Mouse (Mus musculus): ENCODE results near the gene 2010300C02Rik. TPM values are rescaled to one million over a fixed set of nuclear protein-coding genes. Genes with fewer than 3 reads are reported as not detected.
A peak's percentile ranks its signal among the peaks of the same experiment; 100 is the strongest.

The 2010300C02Rik gene
- polyA plus RNA-seq, 1 experiment from 2014 or later, result 3.5 TPM

DNA sequence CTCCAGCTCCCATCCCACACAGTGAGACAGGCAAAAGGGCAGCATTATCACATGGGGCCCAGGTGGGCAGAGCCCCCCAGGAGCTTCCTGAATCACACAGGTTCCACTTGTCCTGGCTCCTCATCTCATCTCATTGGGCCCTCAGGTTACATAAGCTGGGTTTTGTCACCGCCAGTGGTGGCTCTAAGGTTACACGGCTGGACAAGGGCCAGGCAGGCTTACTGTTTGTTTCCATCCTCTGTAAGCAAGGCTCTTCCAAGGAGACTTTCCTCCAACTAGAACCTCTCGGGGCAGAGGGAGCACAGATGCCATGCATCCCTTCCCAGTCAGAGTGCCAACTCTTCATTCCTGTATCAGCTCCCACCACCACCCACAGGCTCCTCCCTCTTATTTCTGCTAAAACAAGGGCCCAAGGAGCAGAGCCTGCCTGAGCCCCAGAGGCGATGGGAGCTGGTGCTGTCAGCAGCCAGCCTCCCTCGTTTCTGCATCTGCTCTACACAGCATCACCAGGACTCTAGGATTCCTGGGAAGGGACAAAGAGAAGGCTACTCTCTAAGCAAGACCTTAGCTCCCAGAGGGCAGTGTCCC is 20.9 kb downstream of the 2010300C02Rik start:
- no peaks in the 10 kb centered on the region for H3K27me3 ChIP-seq (ENCODE audit: control insufficient read depth, insufficient read depth, low read length)
- H3K4me3 ChIP-seq (ENCODE audit: low read depth, low read length), result no peak overlapping the region
- no peaks in the 10 kb centered on the region for H3K9me3 ChIP-seq (ENCODE audit: control insufficient read depth, low read length)
- no peak overlapping the region for H3K27ac ChIP-seq (ENCODE audit: low read depth, low read length)
- 78% methylated on average over 5 of the region's 5 CpGs for WGBS
- H3K4me2 ChIP-seq (ENCODE audit: low read depth, low read length), result no peak overlapping the region
- no peak for ATAC-seq (ENCODE audit: low read depth)
- H3K4me1 ChIP-seq (ENCODE audit: control insufficient read depth, insufficient read depth, low read length), result no peaks in the 10 kb centered on the region
- H3K36me3 ChIP-seq (ENCODE audit: control insufficient read depth, insufficient read depth, low read length), result no peaks in the 10 kb centered on the region
- no peak overlapping the region for H3K9ac ChIP-seq (replicated peaks; ENCODE audit: low read depth, low read length)

DNA sequence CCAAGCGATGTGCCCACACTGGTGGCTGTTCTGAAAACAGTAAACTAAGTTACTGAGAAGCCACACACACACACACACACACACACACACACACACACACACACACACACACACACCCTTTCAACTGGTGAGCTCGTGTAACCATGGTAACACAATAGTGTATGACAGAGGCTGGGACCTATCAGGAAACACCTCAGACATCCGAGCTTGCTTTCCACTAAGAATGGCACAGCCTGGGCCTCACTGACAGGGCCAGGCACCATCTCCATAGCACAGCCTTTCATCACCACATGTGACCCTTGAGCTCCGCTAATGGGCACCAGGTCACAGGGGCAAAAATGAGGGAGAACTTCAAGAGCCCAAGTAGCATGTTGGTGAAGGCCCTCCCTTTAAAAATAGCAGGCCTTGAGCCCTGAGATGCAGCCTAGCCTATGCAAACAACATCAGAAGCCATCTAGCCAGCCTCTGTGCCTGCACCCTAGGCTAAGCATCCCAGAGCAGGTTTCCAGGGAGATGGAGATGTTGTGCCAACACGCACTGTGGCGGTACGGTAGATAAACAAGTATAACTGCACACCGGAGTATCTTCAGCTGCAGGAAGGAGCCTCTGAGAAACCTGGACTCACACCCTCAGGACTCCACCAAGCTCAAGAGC is 21.6 kb downstream of the 2010300C02Rik start:
- ATAC-seq (ENCODE audit: low read depth), result peak; percentile 38; the same call in 1 of the 2 replicates
- H3K4me3 ChIP-seq (ENCODE audit: low read depth, low read length), result no peak overlapping the region
- no peaks in the 10 kb centered on the region for H3K27me3 ChIP-seq (ENCODE audit: control insufficient read depth, insufficient read depth, low read length)
- H3K9ac ChIP-seq (replicated peaks; ENCODE audit: low read depth, low read length), result no peak overlapping the region
- H3K27ac ChIP-seq (ENCODE audit: low read depth, low read length), result no peak overlapping the region
- no peaks in the 10 kb centered on the region for H3K36me3 ChIP-seq (ENCODE audit: control insufficient read depth, insufficient read depth, low read length)
- 70% methylated on average over 8 of the region's 8 CpGs for WGBS
- no peaks in the 10 kb centered on the region for H3K9me3 ChIP-seq (ENCODE audit: control insufficient read depth, low read length)
- no peak overlapping the region for H3K4me2 ChIP-seq (ENCODE audit: low read depth, low read length)
- no peaks in the 10 kb centered on the region for H3K4me1 ChIP-seq (ENCODE audit: control insufficient read depth, insufficient read depth, low read length)

DNA sequence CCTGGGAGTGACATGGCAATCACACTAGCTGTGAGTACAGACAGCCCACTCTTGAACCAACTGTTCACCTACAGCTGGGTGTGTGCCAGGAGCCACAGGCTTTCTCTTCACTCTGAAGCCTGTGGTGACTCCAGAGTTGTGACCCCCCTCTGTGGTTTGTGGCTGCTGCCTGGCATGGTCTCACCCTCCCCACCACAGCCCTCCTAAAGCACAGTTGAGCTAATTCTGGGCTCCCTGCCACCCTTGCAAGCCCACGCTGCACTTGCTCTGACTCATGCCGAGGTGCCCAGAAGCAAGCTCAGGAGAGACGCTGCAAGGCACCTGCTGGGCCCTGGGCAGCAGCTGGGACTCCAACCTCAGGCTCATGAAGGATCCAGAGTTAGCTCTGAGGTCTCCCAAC is 23.0 kb downstream of the 2010300C02Rik start:
- Histone ChIP-seq H3K36me3 (ENCODE audit: control insufficient read depth, insufficient read depth, low read length) (no peaks in the 10 kb centered on the region), H3K4me1 (ENCODE audit: control insufficient read depth, insufficient read depth, low read length) (no peaks in the 10 kb centered on the region), H3K4me3 (ENCODE audit: low read depth, low read length) (no peak overlapping the region), H3K9ac (replicated peaks; ENCODE audit: low read depth, low read length) (no peak overlapping the region), H3K9me3 (ENCODE audit: control insufficient read depth, low read length) (no peaks in the 10 kb centered on the region), H3K27me3 (ENCODE audit: control insufficient read depth, insufficient read depth, low read length) (no peaks in the 10 kb centered on the region), H3K27ac (ENCODE audit: low read depth, low read length) (no peak overlapping the region), H3K4me2 (ENCODE audit: low read depth, low read length) (no peak overlapping the region)
- WGBS, result 73% methylated on average over 3 of the region's 3 CpGs
- ATAC-seq (ENCODE audit: low read depth), result no peak

- no peak overlapping the region for H3K4me3 ChIP-seq (ENCODE audit: low read depth, low read length)
- H3K27ac ChIP-seq (ENCODE audit: low read depth, low read length), result no peak overlapping the region
- no peaks in the 10 kb centered on the region for H3K9me3 ChIP-seq (ENCODE audit: control insufficient read depth, low read length)
- WGBS, result 92% methylated on average over 9 of the region's 9 CpGs
- H3K36me3 ChIP-seq (ENCODE audit: control insufficient read depth, insufficient read depth, low read length), result no peaks in the 10 kb centered on the region
- no peak overlapping the region for H3K4me2 ChIP-seq (ENCODE audit: low read depth, low read length)
- no peak overlapping the region for H3K9ac ChIP-seq (replicated peaks; ENCODE audit: low read depth, low read length)
- no peak for ATAC-seq (ENCODE audit: low read depth)
- H3K27me3 ChIP-seq (ENCODE audit: control insufficient read depth, insufficient read depth, low read length), result no peaks in the 10 kb centered on the region
- H3K4me1 ChIP-seq (ENCODE audit: control insufficient read depth, insufficient read depth, low read length), result no peaks in the 10 kb centered on the region
These were observed 24.2 kb downstream of the 2010300C02Rik start for GRCm38 (mm10) chr1:37695732-37696131.

DNA sequence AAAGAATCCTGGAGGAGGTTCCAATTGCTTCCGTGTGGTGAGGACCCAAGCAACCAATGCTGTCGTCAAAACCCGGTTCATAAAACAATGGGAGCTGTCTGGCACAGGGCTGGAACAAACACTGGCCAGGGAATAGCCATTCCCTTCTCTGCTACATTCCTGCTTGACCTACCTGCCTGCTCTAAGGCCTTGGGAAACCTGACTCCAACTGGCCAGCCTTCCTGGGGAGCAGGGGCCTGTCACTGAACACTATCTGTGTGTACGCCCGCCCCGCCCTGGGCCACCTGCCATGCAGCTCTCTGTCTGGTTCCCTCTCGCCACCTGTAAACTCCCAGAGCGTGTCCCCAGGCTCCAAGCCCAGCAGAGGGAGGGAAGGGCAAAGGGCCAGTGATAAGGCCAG is 25.5 kb downstream of the 2010300C02Rik start:
- ATAC-seq (ENCODE audit: low read depth), result no peak
- 29% methylated on average over 8 of the region's 8 CpGs for WGBS
- Histone ChIP-seq H3K27ac (ENCODE audit: low read depth, low read length) (no peak overlapping the region), H3K4me1 (ENCODE audit: control insufficient read depth, insufficient read depth, low read length) (no peaks in the 10 kb centered on the region), H3K9me3 (ENCODE audit: control insufficient read depth, low read length) (no peaks in the 10 kb centered on the region), H3K4me2 (ENCODE audit: low read depth, low read length) (no peak overlapping the region), H3K9ac (replicated peaks; ENCODE audit: low read depth, low read length) (no peak overlapping the region), H3K36me3 (ENCODE audit: control insufficient read depth, insufficient read depth, low read length) (no peaks in the 10 kb centered on the region), H3K27me3 (ENCODE audit: control insufficient read depth, insufficient read depth, low read length) (no peaks in the 10 kb centered on the region), H3K4me3 (ENCODE audit: low read depth, low read length) (no peak overlapping the region)

GRCm38 (mm10) chr1:37691179-37691578 is 28.7 kb downstream of the 2010300C02Rik start:
- H3K27me3 ChIP-seq (ENCODE audit: control insufficient read depth, insufficient read depth, low read length), result no peaks in the 10 kb centered on the region
- H3K36me3 ChIP-seq (ENCODE audit: control insufficient read depth, insufficient read depth, low read length), result no peaks in the 10 kb centered on the region
- H3K9me3 ChIP-seq (ENCODE audit: control insufficient read depth, low read length), result no peaks in the 10 kb centered on the region
- no peak overlapping the region for H3K4me2 ChIP-seq (ENCODE audit: low read depth, low read length)
- H3K4me3 ChIP-seq (ENCODE audit: low read depth, low read length), result no peak overlapping the region
- no peak overlapping the region for H3K27ac ChIP-seq (ENCODE audit: low read depth, low read length)
- no peak overlapping the region for H3K9ac ChIP-seq (replicated peaks; ENCODE audit: low read depth, low read length)
- WGBS, result 52% methylated on average over 8 of the region's 8 CpGs
- H3K4me1 ChIP-seq (ENCODE audit: control insufficient read depth, insufficient read depth, low read length), result no peaks in the 10 kb centered on the region
- no peak for ATAC-seq (ENCODE audit: low read depth)

DNA sequence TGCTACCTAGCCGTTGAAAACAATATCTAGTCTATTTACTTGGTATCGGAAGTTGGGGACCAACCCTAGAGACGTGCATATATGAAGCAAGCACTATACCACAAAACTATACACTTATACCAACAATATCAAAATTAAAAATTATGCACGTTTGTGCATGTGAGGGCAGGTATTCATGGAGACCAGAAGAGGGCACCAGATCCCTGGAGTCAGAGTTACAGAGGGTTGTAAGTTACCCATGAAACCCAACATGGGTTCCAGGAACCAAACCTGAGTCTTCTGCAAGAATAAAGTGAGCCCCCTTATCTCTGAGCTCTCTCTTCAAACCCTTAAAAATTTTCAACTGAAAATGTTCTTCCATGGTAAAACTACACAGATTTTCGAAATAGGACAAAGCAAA is 29.2 kb downstream of the 2010300C02Rik start:
- no peaks in the 10 kb centered on the region for H3K9me3 ChIP-seq (ENCODE audit: control insufficient read depth, low read length)
- no peak overlapping the region for H3K27ac ChIP-seq (ENCODE audit: low read depth, low read length)
- H3K4me1 ChIP-seq (ENCODE audit: control insufficient read depth, insufficient read depth, low read length), result no peaks in the 10 kb centered on the region
- no peaks in the 10 kb centered on the region for H3K36me3 ChIP-seq (ENCODE audit: control insufficient read depth, insufficient read depth, low read length)
- no peaks in the 10 kb centered on the region for H3K27me3 ChIP-seq (ENCODE audit: control insufficient read depth, insufficient read depth, low read length)
- ATAC-seq (ENCODE audit: low read depth), result no peak
- H3K4me2 ChIP-seq (ENCODE audit: low read depth, low read length), result no peak overlapping the region
- 82% methylated on average over 5 of the region's 5 CpGs for WGBS
- no peak overlapping the region for H3K9ac ChIP-seq (replicated peaks; ENCODE audit: low read depth, low read length)
- H3K4me3 ChIP-seq (ENCODE audit: low read depth, low read length), result no peak overlapping the region

- no peaks in the 10 kb centered on the region for H3K27me3 ChIP-seq (ENCODE audit: control insufficient read depth, insufficient read depth, low read length)
- H3K9me3 ChIP-seq (ENCODE audit: control insufficient read depth, low read length), result no peaks in the 10 kb centered on the region
- WGBS, result 87% methylated on average over 6 of the region's 6 CpGs
- H3K9ac ChIP-seq (replicated peaks; ENCODE audit: low read depth, low read length), result no peak overlapping the region
- H3K36me3 ChIP-seq (ENCODE audit: control insufficient read depth, insufficient read depth, low read length), result no peaks in the 10 kb centered on the region
- H3K4me3 ChIP-seq (ENCODE audit: low read depth, low read length), result no peak overlapping the region
- no peak for ATAC-seq (ENCODE audit: low read depth)
- no peaks in the 10 kb centered on the region for H3K4me1 ChIP-seq (ENCODE audit: control insufficient read depth, insufficient read depth, low read length)
- no peak overlapping the region for H3K4me2 ChIP-seq (ENCODE audit: low read depth, low read length)
- H3K27ac ChIP-seq (ENCODE audit: low read depth, low read length), result no peak overlapping the region
These were observed 30.2 kb downstream of the 2010300C02Rik start for GRCm38 (mm10) chr1:37689730-37690129.

DNA sequence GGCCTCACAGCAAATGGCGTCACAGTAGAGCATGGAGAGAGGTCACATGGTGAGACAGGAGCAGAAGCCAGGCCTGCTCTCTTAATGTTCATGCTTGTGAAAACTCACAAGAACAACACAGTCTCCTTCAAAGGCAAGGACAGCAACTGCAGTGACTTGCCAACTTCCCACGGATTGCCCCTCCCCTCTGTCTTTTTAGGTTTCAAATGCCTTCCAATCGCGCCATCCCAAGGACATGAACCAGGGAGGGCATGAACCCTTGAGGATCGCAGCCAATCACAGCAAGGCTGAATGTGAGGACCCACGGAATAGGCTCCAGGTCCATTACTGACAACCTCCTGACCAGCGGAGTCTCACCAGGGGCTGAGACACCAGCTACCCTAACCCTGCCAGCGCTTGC is 31.5 kb downstream of the 2010300C02Rik start:
- no peak for ATAC-seq (ENCODE audit: low read depth)

More for the DNA sequence above, 31.5 kb downstream of the 2010300C02Rik start:
- Histone ChIP-seq H3K27me3 (ENCODE audit: control insufficient read depth, insufficient read depth, low read length) (no peaks in the 10 kb centered on the region), H3K4me3 (ENCODE audit: low read depth, low read length) (no peak overlapping the region), H3K9me3 (ENCODE audit: control insufficient read depth, low read length) (no peaks in the 10 kb centered on the region), H3K27ac (ENCODE audit: low read depth, low read length) (no peak overlapping the region), H3K9ac (replicated peaks; ENCODE audit: low read depth, low read length) (no peak overlapping the region), H3K4me1 (ENCODE audit: control insufficient read depth, insufficient read depth, low read length) (no peaks in the 10 kb centered on the region), H3K36me3 (ENCODE audit: control insufficient read depth, insufficient read depth, low read length) (no peaks in the 10 kb centered on the region), H3K4me2 (ENCODE audit: low read depth, low read length) (no peak overlapping the region)
- WGBS, result 58% methylated on average over 8 of the region's 8 CpGs

Measured in neural tube, embryonic 14.5 days (tissue).